Mouse (Mus musculus) testis, adult 2 months (tissue): ENCODE data around the gene Lmna. TPM values are rescaled to one million over a fixed set of nuclear protein-coding genes. Genes with fewer than 3 reads are reported as not detected.
A peak's percentile ranks its signal among the peaks of the same experiment; 100 is the strongest.

ENCODE experiments used
- H3K27ac ChIP-seq: fragments of 200-500 bp; 2 replicates; pipeline ENCODE4 v1.5.1; 2012; ENCODE audit warnings: low read depth, low read length; ENCODE audit not compliant: control insufficient read depth, insufficient read depth
- H3K27me3 ChIP-seq: fragments of 200-500 bp; 2 replicates; pipeline ENCODE4 v1.6.1; 2012; ENCODE audit warnings: mild to moderate bottlenecking, low read length, moderate library complexity; ENCODE audit not compliant: control insufficient read depth, insufficient read depth
- H3K36me3 ChIP-seq: fragments of 200-500 bp; 2 replicates; pipeline ENCODE4 v1.6.1; 2012; ENCODE audit warnings: mild to moderate bottlenecking, low read length; ENCODE audit not compliant: control insufficient read depth, insufficient read depth
- H3K4me1 ChIP-seq: fragments of 200-500 bp; 2 replicates; pipeline ENCODE4 v1.6.1; 2012; ENCODE audit warnings: low read length; ENCODE audit not compliant: control insufficient read depth, insufficient read depth
- H3K4me3 ChIP-seq: fragments of 200-500 bp; 2 replicates; pipeline ENCODE4 v1.5.1; 2012; ENCODE audit warnings: low read depth, mild to moderate bottlenecking, low read length, moderate library complexity, mixed read lengths; ENCODE audit not compliant: control insufficient read depth
- CTCF ChIP-seq: fragments of 200-500 bp; IDR thresholded peaks from 2 replicates; pipeline ENCODE4 v1.5.1; 2012; ENCODE audit warnings: low read depth, mild to moderate bottlenecking, inconsistent platforms, low read length, moderate library complexity; ENCODE audit not compliant: control insufficient read depth, insufficient read depth, insufficient replicate concordance
- POLR2A ChIP-seq: fragments of 200-500 bp; IDR thresholded peaks from 2 replicates; pipeline ENCODE4 v1.6.1; 2012; ENCODE audit warnings: low read depth, mild to moderate bottlenecking, inconsistent platforms, low read length, moderate library complexity; ENCODE audit not compliant: control insufficient read depth
- polyA plus RNA-seq: library from polyadenylated mRNA; depleted of rRNA; stranded (reverse); fragments of >200 nt; gene quantifications from 2 replicates; pipeline ENCODE4 v1.2.3, GENCODE M21; 2012

Lmna gene
- polyA plus RNA-seq, 1 experiment = 14.4 TPM

DNA sequence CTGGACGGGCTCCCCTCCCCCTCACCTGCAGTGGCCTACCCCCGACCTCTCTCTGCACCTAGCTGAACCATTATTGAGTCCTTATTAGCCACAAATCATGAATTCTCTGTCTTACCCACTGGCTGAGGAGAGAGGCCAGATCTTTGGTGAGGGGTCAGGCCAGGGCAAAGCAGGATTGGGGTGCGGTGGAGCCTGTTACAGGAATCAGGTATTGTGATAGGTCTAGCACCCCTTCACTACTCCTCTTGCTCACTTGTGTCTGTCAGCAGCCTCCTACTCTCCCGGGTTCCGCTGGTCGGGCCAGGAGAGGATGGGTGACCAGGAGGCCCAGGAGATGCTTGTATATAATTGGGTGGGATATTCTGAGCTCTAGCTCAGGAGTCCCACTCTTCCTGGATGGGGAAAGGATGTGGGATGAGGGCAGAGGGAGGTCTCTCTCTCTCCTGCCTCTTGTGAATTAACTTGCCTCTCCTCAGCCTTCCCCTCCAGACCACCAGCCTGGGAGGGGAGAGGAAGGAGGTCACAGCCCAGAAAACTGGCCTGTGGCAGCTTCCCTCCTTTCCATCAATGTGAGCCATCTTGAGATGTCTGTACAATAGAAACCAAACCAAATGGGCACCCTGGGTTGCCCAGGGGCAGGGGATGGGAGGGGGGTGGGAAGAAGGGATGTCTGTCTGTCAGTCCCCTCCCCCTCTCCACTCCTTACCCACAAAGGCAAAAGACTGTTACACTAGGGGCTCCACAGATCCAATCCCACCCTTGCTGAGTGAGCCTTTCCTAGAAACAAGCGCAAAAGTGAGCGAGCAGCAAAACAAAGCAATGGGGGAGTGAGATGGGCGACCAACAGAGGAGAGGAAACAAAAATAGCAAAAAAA is 28.8 kb upstream of the Lmna start:
- H3K36me3 ChIP-seq = no peaks in the 10 kb centered on the region
- no peak for TF ChIP-seq POLR2A
- TF ChIP-seq CTCF = no peak
- H3K4me3 ChIP-seq = no peak overlapping the region
- H3K4me1 ChIP-seq = peaks cover 3% of the 10 kb centered on the region
- H3K27ac ChIP-seq = no peak overlapping the region
- no peaks in the 10 kb centered on the region for H3K27me3 ChIP-seq

- no peak overlapping the region for H3K27ac ChIP-seq
- H3K36me3 ChIP-seq = no peaks in the 10 kb centered on the region
These were observed 27.4 kb upstream of the Lmna start for GRCm38 (mm10) chr3:88537146-88537545.

GRCm38 (mm10) chr3:88536103-88536930 is 26.6 kb upstream of the Lmna start:
- no peak for TF ChIP-seq CTCF
- no peak for TF ChIP-seq POLR2A
- peak overlapping the region; percentile 39 for H3K4me3 ChIP-seq
- peak overlapping the region; percentile 7; the same call in 1 of the 2 replicates for H3K27ac ChIP-seq
- H3K27me3 ChIP-seq = no peaks in the 10 kb centered on the region; the same call in 1 of the 2 replicates
- H3K36me3 ChIP-seq = no peaks in the 10 kb centered on the region
- H3K4me1 ChIP-seq = peaks cover 13% of the 10 kb centered on the region

More at GRCm38 (mm10) chr3:88537146-88537545, 27.4 kb upstream of the Lmna start:
- no peak overlapping the region for H3K4me3 ChIP-seq
- peaks cover 12% of the 10 kb centered on the region for H3K4me1 ChIP-seq
- TF ChIP-seq POLR2A (no peak), CTCF (no peak)
- no peaks in the 10 kb centered on the region for H3K27me3 ChIP-seq

DNA sequence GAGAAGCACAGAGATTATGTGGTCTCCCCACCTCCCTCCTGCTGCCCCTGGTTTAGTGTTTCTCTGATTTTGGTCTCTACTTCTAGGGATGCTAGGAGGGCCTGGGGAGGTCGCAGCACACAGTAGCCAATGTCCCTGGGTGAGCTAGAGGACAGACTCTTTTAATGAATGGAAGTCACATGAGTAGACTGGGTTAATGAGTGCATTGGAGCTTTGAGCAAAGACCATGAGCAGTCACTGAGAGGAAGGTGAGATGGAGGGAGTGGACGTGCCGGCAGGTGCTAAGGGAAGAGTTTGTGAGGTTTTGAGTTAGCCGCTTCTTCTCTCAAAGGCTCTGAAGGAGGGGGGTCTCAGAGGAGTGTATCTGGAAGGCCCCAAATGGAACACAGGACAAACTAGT is 25.8 kb upstream of the Lmna start:
- peaks cover 18% of the 10 kb centered on the region for H3K4me1 ChIP-seq
- H3K36me3 ChIP-seq = no peaks in the 10 kb centered on the region
- H3K27me3 ChIP-seq = no peaks in the 10 kb centered on the region; the same call in 1 of the 2 replicates
- H3K4me3 ChIP-seq = no peak overlapping the region
- TF ChIP-seq CTCF = no peak
- no peak for TF ChIP-seq POLR2A
- H3K27ac ChIP-seq = no peak overlapping the region

DNA sequence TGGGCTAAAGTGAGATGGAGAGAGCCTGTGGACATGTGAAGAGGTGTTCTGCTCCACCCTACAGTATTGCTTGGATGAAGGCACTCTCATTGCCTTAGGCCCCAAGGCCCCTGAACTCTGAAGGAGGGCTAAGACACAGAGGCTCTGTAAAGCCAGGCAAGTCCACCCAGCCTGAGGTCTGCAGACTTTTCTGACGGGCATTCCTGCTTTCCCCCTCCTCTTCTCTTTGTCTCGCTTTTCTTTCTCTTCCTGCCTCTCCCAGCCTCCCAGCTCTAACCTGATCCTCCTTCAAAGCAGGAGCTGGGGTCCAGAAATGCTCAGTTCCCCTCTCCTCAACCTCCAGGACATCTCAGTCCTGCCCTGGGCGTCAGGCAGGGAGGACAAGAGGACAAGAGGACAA is 25.2 kb upstream of the Lmna start:
- TF ChIP-seq CTCF = no peak
- TF ChIP-seq POLR2A = no peak
- no peaks in the 10 kb centered on the region; the same call in 1 of the 2 replicates for H3K27me3 ChIP-seq
- H3K4me3 ChIP-seq = no peak overlapping the region
- no peak overlapping the region for H3K27ac ChIP-seq
- no peaks in the 10 kb centered on the region for H3K36me3 ChIP-seq
- H3K4me1 ChIP-seq = peaks cover 20% of the 10 kb centered on the region

- no peak for TF ChIP-seq POLR2A
- no peak for TF ChIP-seq CTCF
- peaks cover 20% of the 10 kb centered on the region for H3K4me1 ChIP-seq
- H3K27me3 ChIP-seq = no peaks in the 10 kb centered on the region; the same call in 1 of the 2 replicates
- no peaks in the 10 kb centered on the region for H3K36me3 ChIP-seq
- H3K4me3 ChIP-seq = no peak overlapping the region
- no peak overlapping the region for H3K27ac ChIP-seq
These were observed 23.9 kb upstream of the Lmna start for GRCm38 (mm10) chr3:88533706-88534105.
